Mouse (Mus musculus) heart, adult 8-10 months (tissue): ENCODE measurements around the gene Mapt. TPM values are rescaled to one million over a fixed set of nuclear protein-coding genes. Genes with fewer than 3 reads are reported as not detected.

Experiments
- DNase-seq: peaks from one replicate; pipeline ENCODE4 v3.0.0; 2022; ENCODE audit warnings: low spot score
- total RNA-seq, 4 experiments: library from RNA; stranded (reverse); gene quantifications; 2 replicates each; pipeline ENCODE4 v1.2.4; 2022

Mapt gene
- total RNA-seq, 4 experiments from 2014 or later, result 85.8 to 115 (median 96.0) TPM

GRCm38 (mm10) chr11:104278222-104278621, 47.0 kb downstream of the Mapt start:
- no peak for DNase-seq

GRCm38 (mm10) chr11:104279049-104279448, 47.9 kb downstream of the Mapt start:
- DNase-seq, result no peak

- no peak for DNase-seq
Observed at GRCm38 (mm10) chr11:104279538-104279937, 48.3 kb downstream of the Mapt start.

GRCm38 (mm10) chr11:104281501-104281900, 50.3 kb downstream of the Mapt start:
- DNase-seq, result no peak

- no peak for DNase-seq
Observed at GRCm38 (mm10) chr11:104287113-104287512, 55.9 kb downstream of the Mapt start.

- DNase-seq, result no peak
Observed at GRCm38 (mm10) chr11:104288835-104289198, 57.6 kb downstream of the Mapt start.

GRCm38 (mm10) chr11:104289199-104290031, 58.2 kb downstream of the Mapt start:
- no peak for DNase-seq

GRCm38 (mm10) chr11:104292443-104293220, 61.4 kb downstream of the Mapt start:
- DNase-seq, result no peak

- DNase-seq, result no peak
Observed at GRCm38 (mm10) chr11:104293241-104293640, 62.1 kb downstream of the Mapt start.

- DNase-seq, result no peak
Observed at GRCm38 (mm10) chr11:104295145-104295544, 64.0 kb downstream of the Mapt start.

- DNase-seq, result no peak
Observed at GRCm38 (mm10) chr11:104295656-104296055, 64.5 kb downstream of the Mapt start.

- DNase-seq, result peak; percentile 27
Observed at GRCm38 (mm10) chr11:104297671-104298070, 66.5 kb downstream of the Mapt start.

GRCm38 (mm10) chr11:104302628-104303027, 71.4 kb downstream of the Mapt start:
- no peak for DNase-seq

- DNase-seq, result no peak
Observed at GRCm38 (mm10) chr11:104303088-104303960, 72.1 kb downstream of the Mapt start.

- DNase-seq, result no peak
Observed at GRCm38 (mm10) chr11:104305711-104306110, 74.5 kb downstream of the Mapt start.

GRCm38 (mm10) chr11:104306483-104306882, 75.3 kb downstream of the Mapt start:
- DNase-seq, result no peak

- peak; percentile 56 for DNase-seq
Observed at GRCm38 (mm10) chr11:104307136-104307535, 75.9 kb downstream of the Mapt start.

- no peak for DNase-seq
Observed at GRCm38 (mm10) chr11:104309377-104310225, 78.4 kb downstream of the Mapt start.

GRCm38 (mm10) chr11:104310226-104310887, 79.2 kb downstream of the Mapt start:
- no peak for DNase-seq

GRCm38 (mm10) chr11:104311643-104312042, 80.5 kb downstream of the Mapt start:
- no peak for DNase-seq
